Mouse (Mus musculus) thymus, adult 2 months (tissue): ENCODE measurements around the gene Dusp27.

Experiments used
- CTCF ChIP-seq: fragments of 200-500 bp; IDR thresholded peaks from 2 replicates; pipeline ENCODE4 v1.5.1; 2012; ENCODE audit warnings: mild to moderate bottlenecking, control low read depth, low read length, moderate library complexity, borderline replicate concordance; ENCODE audit not compliant: control insufficient read depth, poor library complexity, insufficient read depth; ENCODE audit errors: extremely low read depth
- POLR2A ChIP-seq: fragments of 200-500 bp; IDR thresholded peaks from 2 replicates; pipeline ENCODE4 v1.6.1; 2012; ENCODE audit warnings: mild to moderate bottlenecking, low read length, control low read depth, moderate library complexity; ENCODE audit not compliant: control insufficient read depth, poor library complexity, insufficient read depth; ENCODE audit errors: extremely low read depth

GRCm38 (mm10) chr1:166152034-166152433 is 24.3 kb upstream of the Dusp27 start:
- TF ChIP-seq CTCF (no peak), POLR2A (no peak)
